Mouse (Mus musculus): ENCODE measurements around the gene Ly6g5c. TPM values are rescaled to one million over a fixed set of nuclear protein-coding genes. Genes with fewer than 3 reads are reported as not detected.

The Ly6g5c gene
- polyA plus RNA-seq, 1 experiment from 2014 or later = not detected

- Histone ChIP-seq H3K4me1 (ENCODE audit: control insufficient read depth, insufficient read depth, low read length) (no peaks in the 10 kb centered on the region), H3K4me3 (ENCODE audit: low read depth, low read length) (no peak overlapping the region), H3K4me2 (ENCODE audit: low read depth, low read length) (no peak overlapping the region), H3K27me3 (ENCODE audit: control insufficient read depth, insufficient read depth, low read length) (no peaks in the 10 kb centered on the region), H3K9me3 (replicated peaks; ENCODE audit: control insufficient read depth, low read length) (no peaks in the 10 kb centered on the region), H3K36me3 (replicated peaks; ENCODE audit: control insufficient read depth, insufficient read depth, low read depth, low read length) (peaks cover 9% of the 10 kb centered on the region), H3K9ac (replicated peaks; ENCODE audit: low read length) (no peak overlapping the region), H3K27ac (replicated peaks; ENCODE audit: low read depth, low read length) (no peak overlapping the region)
- DNase-seq (ENCODE audit: low spot score) (no peak), ATAC-seq (replicated peaks; ENCODE audit: insufficient number of reproducible peaks, low FRiP score, low TSS enrichment, low read depth) (no peak)
- whole genome bisulfite sequencing = 83% methylated on average over 12 of the region's 12 CpGs
Observed at GRCm38 (mm10) chr17:35097164-35097655, 10.9 kb upstream of the Ly6g5c start.

GRCm38 (mm10) chr17:35100196-35100765, 7.8 kb upstream of the Ly6g5c start:
- Histone ChIP-seq H3K27ac (replicated peaks; ENCODE audit: low read depth, low read length) (no peak overlapping the region), H3K9ac (replicated peaks; ENCODE audit: low read length) (no peak overlapping the region), H3K4me3 (ENCODE audit: low read depth, low read length) (no peak overlapping the region), H3K9me3 (replicated peaks; ENCODE audit: control insufficient read depth, low read length) (no peaks in the 10 kb centered on the region), H3K36me3 (replicated peaks; ENCODE audit: control insufficient read depth, insufficient read depth, low read depth, low read length) (peaks cover 6% of the 10 kb centered on the region), H3K4me1 (ENCODE audit: control insufficient read depth, insufficient read depth, low read length) (no peaks in the 10 kb centered on the region), H3K4me2 (ENCODE audit: low read depth, low read length) (no peak overlapping the region), H3K27me3 (ENCODE audit: control insufficient read depth, insufficient read depth, low read length) (no peaks in the 10 kb centered on the region)
- ATAC-seq (replicated peaks; ENCODE audit: insufficient number of reproducible peaks, low FRiP score, low TSS enrichment, low read depth) (no peak), DNase-seq (ENCODE audit: low spot score) (no peak)
- WGBS = 85% methylated on average over 10 of the region's 10 CpGs

GRCm38 (mm10) chr17:35101161-35101560, 6.9 kb upstream of the Ly6g5c start:
- Histone ChIP-seq H3K27ac (replicated peaks; ENCODE audit: low read depth, low read length) (no peak overlapping the region), H3K4me3 (ENCODE audit: low read depth, low read length) (no peak overlapping the region), H3K9ac (replicated peaks; ENCODE audit: low read length) (no peak overlapping the region), H3K27me3 (ENCODE audit: control insufficient read depth, insufficient read depth, low read length) (no peaks in the 10 kb centered on the region), H3K4me2 (ENCODE audit: low read depth, low read length) (no peak overlapping the region), H3K4me1 (ENCODE audit: control insufficient read depth, insufficient read depth, low read length) (no peaks in the 10 kb centered on the region), H3K36me3 (replicated peaks; ENCODE audit: control insufficient read depth, insufficient read depth, low read depth, low read length) (peaks cover 6% of the 10 kb centered on the region), H3K9me3 (replicated peaks; ENCODE audit: control insufficient read depth, low read length) (no peaks in the 10 kb centered on the region)
- ATAC-seq (replicated peaks; ENCODE audit: insufficient number of reproducible peaks, low FRiP score, low TSS enrichment, low read depth) (no peak), DNase-seq (ENCODE audit: low spot score) (no peak)
- 92% methylated on average over 11 of the region's 11 CpGs for WGBS

GRCm38 (mm10) chr17:35102299-35102698, 5.8 kb upstream of the Ly6g5c start:
- H3K4me1 ChIP-seq (ENCODE audit: control insufficient read depth, insufficient read depth, low read length) = no peaks in the 10 kb centered on the region
- H3K27me3 ChIP-seq (ENCODE audit: control insufficient read depth, insufficient read depth, low read length) = no peaks in the 10 kb centered on the region
- peaks cover 4% of the 10 kb centered on the region; the same call in 1 of the 2 replicates for H3K36me3 ChIP-seq (replicated peaks; ENCODE audit: control insufficient read depth, insufficient read depth, low read depth, low read length)
- no peak for DNase-seq (ENCODE audit: low spot score)
- no peak for ATAC-seq (replicated peaks; ENCODE audit: insufficient number of reproducible peaks, low FRiP score, low TSS enrichment, low read depth)
- H3K9me3 ChIP-seq (replicated peaks; ENCODE audit: control insufficient read depth, low read length) = no peaks in the 10 kb centered on the region
- H3K4me3 ChIP-seq (ENCODE audit: low read depth, low read length) = no peak overlapping the region
- H3K4me2 ChIP-seq (ENCODE audit: low read depth, low read length) = no peak overlapping the region
- H3K27ac ChIP-seq (replicated peaks; ENCODE audit: low read depth, low read length) = no peak overlapping the region
- 72% methylated on average over 8 of the region's 8 CpGs for WGBS
- H3K9ac ChIP-seq (replicated peaks; ENCODE audit: low read length) = no peak overlapping the region

GRCm38 (mm10) chr17:35103221-35103690, 4.8 kb upstream of the Ly6g5c start:
- 69% methylated on average over 6 of the region's 6 CpGs for WGBS

GRCm38 (mm10) chr17:35104079-35104478, 4.0 kb upstream of the Ly6g5c start:
- Histone ChIP-seq H3K27me3 (ENCODE audit: control insufficient read depth, insufficient read depth, low read length) (no peaks in the 10 kb centered on the region), H3K9me3 (replicated peaks; ENCODE audit: control insufficient read depth, low read length) (no peaks in the 10 kb centered on the region), H3K36me3 (replicated peaks; ENCODE audit: control insufficient read depth, insufficient read depth, low read depth, low read length) (peaks cover 4% of the 10 kb centered on the region; the same call in 1 of the 2 replicates), H3K4me2 (ENCODE audit: low read depth, low read length) (no peak overlapping the region), H3K4me3 (ENCODE audit: low read depth, low read length) (no peak overlapping the region), H3K9ac (replicated peaks; ENCODE audit: low read length) (no peak overlapping the region), H3K4me1 (ENCODE audit: control insufficient read depth, insufficient read depth, low read length) (no peaks in the 10 kb centered on the region), H3K27ac (replicated peaks; ENCODE audit: low read depth, low read length) (no peak overlapping the region)
- no peak for DNase-seq (ENCODE audit: low spot score)
- ATAC-seq (replicated peaks; ENCODE audit: insufficient number of reproducible peaks, low FRiP score, low TSS enrichment, low read depth) = no peak
- 91% methylated on average over 7 of the region's 7 CpGs for WGBS

More at GRCm38 (mm10) chr17:35103221-35103690, 4.8 kb upstream of the Ly6g5c start:
- no peaks in the 10 kb centered on the region for H3K9me3 ChIP-seq (replicated peaks; ENCODE audit: control insufficient read depth, low read length)
- no peaks in the 10 kb centered on the region for H3K4me1 ChIP-seq (ENCODE audit: control insufficient read depth, insufficient read depth, low read length)
- ATAC-seq (replicated peaks; ENCODE audit: insufficient number of reproducible peaks, low FRiP score, low TSS enrichment, low read depth) (no peak), DNase-seq (ENCODE audit: low spot score) (no peak)
- H3K4me3 ChIP-seq (ENCODE audit: low read depth, low read length) = no peak overlapping the region
- H3K36me3 ChIP-seq (replicated peaks; ENCODE audit: control insufficient read depth, insufficient read depth, low read depth, low read length) = peaks cover 4% of the 10 kb centered on the region; the same call in 1 of the 2 replicates
- H3K27ac ChIP-seq (replicated peaks; ENCODE audit: low read depth, low read length) = no peak overlapping the region
- no peaks in the 10 kb centered on the region for H3K27me3 ChIP-seq (ENCODE audit: control insufficient read depth, insufficient read depth, low read length)
- H3K9ac ChIP-seq (replicated peaks; ENCODE audit: low read length) = no peak overlapping the region
- no peak overlapping the region for H3K4me2 ChIP-seq (ENCODE audit: low read depth, low read length)

GRCm38 (mm10) chr17:35104754-35105153, 3.3 kb upstream of the Ly6g5c start:
- H3K4me1 ChIP-seq (ENCODE audit: control insufficient read depth, insufficient read depth, low read length) = no peaks in the 10 kb centered on the region
- no peak overlapping the region for H3K4me3 ChIP-seq (ENCODE audit: low read depth, low read length)
- 83% methylated on average over 6 of the region's 6 CpGs for WGBS
- no peak overlapping the region for H3K9ac ChIP-seq (replicated peaks; ENCODE audit: low read length)
- H3K9me3 ChIP-seq (replicated peaks; ENCODE audit: control insufficient read depth, low read length) = no peaks in the 10 kb centered on the region
- H3K27me3 ChIP-seq (ENCODE audit: control insufficient read depth, insufficient read depth, low read length) = no peaks in the 10 kb centered on the region
- H3K36me3 ChIP-seq (replicated peaks; ENCODE audit: control insufficient read depth, insufficient read depth, low read depth, low read length) = peaks cover 2% of the 10 kb centered on the region; the same call in 1 of the 2 replicates
- no peak for ATAC-seq (replicated peaks; ENCODE audit: insufficient number of reproducible peaks, low FRiP score, low TSS enrichment, low read depth)
- H3K27ac ChIP-seq (replicated peaks; ENCODE audit: low read depth, low read length) = no peak overlapping the region
- no peak overlapping the region for H3K4me2 ChIP-seq (ENCODE audit: low read depth, low read length)
- DNase-seq (ENCODE audit: low spot score) = no peak

- no peak overlapping the region for H3K4me3 ChIP-seq (ENCODE audit: low read depth, low read length)
- peak overlapping the region; percentile 19 for H3K4me2 ChIP-seq (ENCODE audit: low read depth, low read length)
- no peaks in the 10 kb centered on the region for H3K9me3 ChIP-seq (replicated peaks; ENCODE audit: control insufficient read depth, low read length)
- no peaks in the 10 kb centered on the region for H3K27me3 ChIP-seq (ENCODE audit: control insufficient read depth, insufficient read depth, low read length)
- WGBS = 22% methylated on average over 13 of the region's 13 CpGs
- H3K36me3 ChIP-seq (replicated peaks; ENCODE audit: control insufficient read depth, insufficient read depth, low read depth, low read length) = peaks cover 2% of the 10 kb centered on the region; the same call in 1 of the 2 replicates
- ATAC-seq (replicated peaks; ENCODE audit: insufficient number of reproducible peaks, low FRiP score, low TSS enrichment, low read depth) (no peak), DNase-seq (ENCODE audit: low spot score) (peak; percentile 48)
- no peak overlapping the region for H3K27ac ChIP-seq (replicated peaks; ENCODE audit: low read depth, low read length)
- peak overlapping the region; percentile 54 for H3K9ac ChIP-seq (replicated peaks; ENCODE audit: low read length)
- H3K4me1 ChIP-seq (ENCODE audit: control insufficient read depth, insufficient read depth, low read length) = no peaks in the 10 kb centered on the region
Observed at GRCm38 (mm10) chr17:35105740-35106389, 2.2 kb upstream of the Ly6g5c start.
